Mouse (Mus musculus): Measurements from ENCODE around the gene Ppm1m.
"Not testable (repeated sequence)": the region's sequence is repeated elsewhere in the genome, so short reads cannot be mapped to it uniquely, and the experiment has no call there.

The Ppm1m gene

DNA sequence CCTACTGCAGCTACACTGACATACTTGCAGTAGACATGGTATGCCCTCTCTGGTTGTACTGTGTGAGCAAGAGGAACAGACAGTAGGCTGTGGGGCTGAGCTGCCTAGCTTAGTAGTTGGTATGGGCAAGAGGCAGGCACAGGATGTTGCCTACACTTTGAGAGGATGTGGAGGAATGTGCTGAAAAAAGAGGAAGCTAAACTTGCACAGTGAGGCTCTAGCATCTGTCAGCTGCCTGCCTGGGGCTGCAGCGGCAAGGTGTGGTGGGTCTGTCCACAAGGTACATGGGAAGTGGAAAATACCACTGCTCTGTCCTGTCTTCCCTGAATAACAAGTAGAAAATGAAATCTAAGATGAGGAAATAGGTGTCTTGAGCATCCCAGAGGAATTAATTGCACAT, 6.5 kb downstream of the Ppm1m start:
- DNase-seq (ENCODE audit: low spot score in 2 of 2) = no peak

DNA sequence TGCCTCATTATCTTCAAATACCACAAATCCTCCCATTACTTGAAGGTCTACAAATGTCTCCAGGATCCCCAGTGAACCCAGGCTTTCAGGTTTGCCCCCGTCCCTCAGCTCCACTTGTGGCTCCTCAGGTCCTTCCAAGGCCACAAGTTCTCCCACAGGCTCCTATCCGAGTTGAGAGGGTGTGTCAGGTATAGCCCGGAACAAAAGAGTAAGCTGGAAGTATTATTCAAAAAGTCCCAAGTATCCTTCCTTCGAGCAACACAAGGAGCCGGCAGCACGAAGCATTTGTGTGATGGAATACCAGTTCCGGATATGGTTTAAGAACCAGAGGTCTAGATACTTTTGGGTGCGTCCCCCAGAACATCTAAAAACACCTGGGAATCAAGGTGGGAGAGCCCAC, 7.5 kb downstream of the Ppm1m start:
- DNase-seq (ENCODE audit: low spot score in 2 of 2) = no peak

DNA sequence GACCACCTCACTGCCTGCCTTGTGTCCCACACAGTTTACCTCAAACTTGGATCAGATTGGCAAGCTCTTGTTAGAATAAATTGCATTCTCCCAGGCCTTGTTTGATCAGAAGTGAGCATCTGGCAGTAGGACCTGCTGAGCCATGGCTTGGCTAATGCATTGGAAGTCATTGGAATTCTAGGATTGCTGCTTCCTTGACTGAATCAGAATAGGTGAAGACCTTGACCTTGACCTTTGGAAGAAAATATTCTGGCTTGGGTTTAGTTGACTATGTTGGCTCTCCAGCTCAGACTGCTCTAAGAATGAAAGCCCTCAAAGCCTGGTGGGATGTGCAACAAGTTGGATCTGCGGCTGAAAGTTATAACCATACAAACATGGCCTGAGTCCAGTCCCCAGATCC, 8.2 kb downstream of the Ppm1m start:
- DNase-seq (ENCODE audit: low spot score in 2 of 2) = no peak

DNA sequence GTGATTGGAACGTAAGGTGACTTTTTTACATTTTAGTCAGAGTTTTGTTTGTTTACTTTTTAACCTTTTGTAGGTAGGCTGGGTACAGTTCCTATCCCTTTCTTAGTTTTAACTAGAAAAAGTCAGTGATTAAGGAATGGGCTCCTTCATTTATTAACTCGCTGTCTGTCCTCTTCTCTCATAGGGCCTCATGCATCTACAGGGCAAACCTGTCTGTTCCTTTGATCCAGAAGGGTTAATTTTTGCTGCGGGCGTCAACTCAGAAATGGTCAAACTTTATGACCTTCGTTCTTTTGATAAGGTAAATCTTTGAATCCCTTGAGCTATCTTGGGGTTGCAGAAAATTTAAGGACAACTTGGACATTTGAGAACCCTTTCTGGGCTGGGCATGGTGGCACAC, 15.6 kb downstream of the Ppm1m start:
- no peak for DNase-seq (ENCODE audit: low spot score in 2 of 2)

DNA sequence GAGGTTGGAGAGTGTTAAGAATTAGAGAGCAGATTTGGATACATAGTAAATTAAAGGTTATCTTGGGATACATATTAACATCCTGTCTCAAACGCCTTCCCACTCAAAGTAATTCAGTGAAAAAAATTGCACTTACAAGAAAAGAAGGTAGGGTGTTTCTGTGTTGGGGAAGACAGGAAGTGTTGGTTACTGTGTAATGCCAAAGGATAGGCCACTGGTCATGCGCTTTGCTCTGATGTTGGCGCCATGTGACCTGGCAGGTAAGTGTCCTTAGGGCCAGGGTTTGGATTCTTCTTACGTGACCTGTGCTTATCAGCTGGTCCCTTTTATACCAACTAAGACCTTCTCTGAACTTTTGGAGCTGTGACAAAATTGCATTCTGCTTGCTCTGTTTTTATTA, 17.4 kb downstream of the Ppm1m start:
- DNase-seq (ENCODE audit: low spot score in 2 of 2) = no peak

DNA sequence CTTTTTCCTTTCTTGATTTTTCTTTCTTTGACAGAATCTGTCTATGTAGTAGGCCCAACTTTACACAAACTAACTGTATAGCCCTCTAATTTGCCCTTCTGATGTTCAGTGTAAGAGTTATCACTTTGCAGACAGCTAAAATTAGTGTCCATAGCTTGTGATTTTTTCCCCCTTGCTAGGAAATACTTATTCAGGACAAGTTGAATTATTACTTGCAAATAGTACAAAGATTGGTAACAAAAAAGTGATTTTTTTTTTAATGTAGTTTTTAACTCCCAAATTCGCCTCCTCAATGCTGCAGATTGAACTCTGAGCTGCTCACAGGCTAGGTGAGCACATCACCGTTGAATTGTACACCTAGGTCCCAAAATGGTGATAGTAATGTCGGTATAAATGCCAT, 19.6 kb downstream of the Ppm1m start:
- no peak for DNase-seq (ENCODE audit: low spot score in 2 of 2)

DNA sequence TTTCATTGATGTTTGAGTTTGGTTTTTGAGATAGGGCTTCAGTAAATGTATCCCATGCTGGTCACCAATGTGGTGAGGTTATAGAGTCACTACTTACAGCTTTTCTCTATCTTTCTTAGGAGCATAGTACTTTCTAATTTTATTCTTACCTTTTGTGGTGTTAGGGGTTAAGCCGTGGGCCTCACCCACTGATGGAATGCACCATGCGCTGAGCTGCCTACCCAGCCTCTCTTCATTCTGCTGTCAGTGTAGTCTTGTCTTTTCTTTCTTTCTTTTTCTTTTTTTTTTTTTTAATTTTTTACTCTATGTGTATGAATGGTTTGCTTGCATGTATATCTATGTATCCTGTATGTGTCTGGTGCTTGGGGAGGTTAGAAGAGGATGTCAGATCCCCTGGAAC, 20.1 kb downstream of the Ppm1m start:
- no peak for DNase-seq (ENCODE audit: low spot score in 2 of 2)

DNA sequence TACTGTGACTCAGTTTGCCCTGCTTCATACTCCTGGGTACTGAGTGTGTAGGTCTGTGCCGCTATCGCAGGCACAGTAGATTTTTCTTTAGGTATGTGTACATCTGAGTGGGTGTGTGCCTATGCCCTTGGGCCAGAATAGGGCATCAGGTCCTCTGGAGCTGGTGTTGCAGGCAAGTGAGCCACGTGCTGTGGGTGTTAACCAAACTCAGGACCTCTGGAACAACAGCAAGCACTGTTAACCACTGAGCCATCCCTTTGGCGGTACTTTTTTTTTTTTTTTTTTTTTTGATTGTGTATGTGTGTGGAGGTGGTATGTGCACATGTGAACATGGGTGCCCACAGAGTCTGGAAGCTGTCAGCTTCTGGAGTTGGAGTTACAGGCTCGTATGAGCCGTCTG, 21.7 kb downstream of the Ppm1m start:
- DNase-seq (ENCODE audit: low spot score in 2 of 2) = no peak

DNA sequence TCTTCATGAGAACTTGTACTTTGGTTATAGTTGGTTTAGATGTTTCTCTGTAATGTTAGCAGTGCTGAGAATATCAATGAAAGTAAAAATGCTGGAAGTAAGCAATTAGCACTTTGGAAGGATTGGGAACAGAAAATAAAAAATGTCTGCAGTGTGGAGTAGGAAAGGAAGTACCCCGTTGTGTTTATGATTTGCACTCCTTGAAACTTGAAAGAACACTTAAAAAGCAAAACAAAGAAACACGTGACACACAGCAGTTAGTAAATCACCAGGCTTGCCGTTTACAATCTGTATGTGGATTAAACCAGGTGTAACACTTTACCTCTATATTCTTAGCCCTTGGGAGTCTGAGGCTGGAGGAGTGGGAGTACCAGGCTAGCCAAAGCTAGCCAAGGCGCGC, 22.8 kb downstream of the Ppm1m start:
- DNase-seq (ENCODE audit: low spot score in 2 of 2) = no peak

DNA sequence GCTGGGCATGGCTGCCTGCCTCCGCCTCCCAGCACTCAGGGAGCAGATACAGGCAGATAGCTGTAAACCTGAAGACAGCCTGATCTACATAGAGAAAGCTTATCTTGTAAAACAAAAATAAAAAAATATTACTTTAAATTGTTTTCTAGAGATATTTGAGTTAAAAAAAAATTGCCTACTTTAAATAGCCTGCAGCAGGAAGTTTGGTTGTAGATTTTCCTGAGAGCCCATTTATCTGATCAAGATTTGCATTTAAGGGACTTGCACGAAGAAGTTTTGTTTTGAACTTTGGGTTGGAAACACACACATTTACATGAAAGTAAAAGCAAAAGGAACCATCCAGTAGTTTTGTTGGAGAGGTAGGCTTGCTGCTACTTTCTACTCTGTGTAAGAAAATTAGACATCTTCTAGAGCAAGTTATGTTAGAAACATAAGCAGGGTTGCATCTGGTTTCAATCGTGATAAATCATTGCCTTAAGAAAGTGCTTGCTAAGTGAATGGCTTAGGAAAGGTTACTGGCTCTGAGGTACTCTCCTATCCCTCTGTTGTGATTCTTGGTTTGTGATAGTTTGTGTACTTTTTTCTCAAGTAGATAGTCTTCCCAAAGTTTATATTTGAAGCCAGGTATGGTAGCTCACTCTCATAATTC, 23.9 kb downstream of the Ppm1m start:
- no peak for DNase-seq (ENCODE audit: low spot score in 2 of 2)

DNA sequence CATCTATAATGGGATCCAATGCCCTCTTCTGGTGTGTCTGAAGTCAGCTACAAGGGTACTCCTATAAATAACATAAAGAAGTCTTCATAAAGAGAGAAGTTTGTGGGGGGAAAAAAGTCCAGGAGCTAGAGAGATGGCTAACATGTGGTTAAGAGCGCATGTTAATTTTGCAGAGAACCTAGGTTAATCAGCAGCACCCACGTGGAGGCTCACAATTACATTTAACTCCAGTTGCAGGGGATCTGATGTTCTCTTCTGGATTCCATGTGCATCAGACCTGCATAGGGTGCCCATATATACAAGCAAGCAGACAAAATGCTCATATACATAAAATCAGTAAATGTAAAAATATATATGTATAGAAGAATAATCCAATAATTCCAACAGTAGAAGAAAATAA, 26.2 kb downstream of the Ppm1m start:
- no peak for DNase-seq (ENCODE audit: low spot score in 2 of 2)

DNA sequence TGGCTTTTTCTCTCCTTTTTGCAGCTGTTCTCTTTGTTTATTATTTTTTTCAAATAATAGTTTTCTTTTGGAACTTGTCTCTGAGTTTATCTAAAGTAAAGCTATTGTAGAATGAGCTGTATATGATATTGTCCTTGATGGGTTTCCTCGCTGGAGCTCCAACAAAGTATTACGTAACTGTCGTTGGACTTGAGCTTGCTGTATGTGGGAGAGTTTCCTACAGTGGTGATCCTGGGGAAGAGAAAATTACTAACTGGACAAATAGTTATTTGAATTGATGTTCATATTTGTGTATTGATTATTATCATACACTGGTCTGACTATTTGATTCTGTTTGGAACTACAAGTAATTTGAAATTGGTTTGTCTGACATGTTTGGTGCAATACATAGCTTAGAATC, 27.0 kb downstream of the Ppm1m start:
- no peak for DNase-seq (ENCODE audit: low spot score in 2 of 2)

DNA sequence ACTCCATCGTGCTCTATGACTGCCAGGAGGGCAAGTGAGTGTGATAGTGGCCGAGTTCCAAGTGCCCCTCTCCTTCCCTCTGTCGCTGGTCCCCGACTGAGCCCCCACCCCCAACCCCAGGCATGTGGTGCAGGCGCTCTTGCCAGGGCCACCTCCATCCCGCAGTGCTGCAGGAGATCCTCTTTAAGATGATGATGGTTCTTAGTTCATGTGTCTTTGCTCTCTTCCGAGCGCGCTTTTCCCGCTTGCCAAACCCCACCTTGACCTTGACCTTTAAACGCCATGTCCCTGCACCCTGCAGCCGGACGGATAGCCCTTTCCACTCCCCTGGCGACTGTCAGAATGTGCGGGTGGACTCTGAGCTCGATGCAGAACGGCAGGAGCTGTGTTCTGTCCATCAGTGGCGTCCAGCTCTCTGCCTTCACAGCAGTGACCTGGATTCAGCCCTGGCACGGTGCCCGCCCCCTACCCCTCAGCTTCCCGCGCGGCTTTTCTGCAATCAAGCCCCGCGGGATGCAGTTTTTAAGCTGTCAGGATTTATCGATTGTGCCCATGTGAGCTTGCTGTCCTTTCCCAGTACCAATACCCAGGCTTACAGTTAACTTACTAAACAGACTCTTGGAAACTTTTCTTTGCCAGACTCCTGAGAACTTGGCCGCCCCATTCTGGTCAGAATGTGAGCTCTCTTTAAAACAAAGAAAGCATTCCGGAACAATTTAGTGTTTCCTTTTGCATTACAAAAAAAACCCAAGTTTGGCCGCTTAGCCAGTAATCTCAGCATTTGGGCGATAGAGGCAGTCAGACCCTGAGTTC, 28.0 kb downstream of the Ppm1m start:
- peak; percentile 40 to 52 for DNase-seq (ENCODE audit: low spot score in 2 of 2)

DNA sequence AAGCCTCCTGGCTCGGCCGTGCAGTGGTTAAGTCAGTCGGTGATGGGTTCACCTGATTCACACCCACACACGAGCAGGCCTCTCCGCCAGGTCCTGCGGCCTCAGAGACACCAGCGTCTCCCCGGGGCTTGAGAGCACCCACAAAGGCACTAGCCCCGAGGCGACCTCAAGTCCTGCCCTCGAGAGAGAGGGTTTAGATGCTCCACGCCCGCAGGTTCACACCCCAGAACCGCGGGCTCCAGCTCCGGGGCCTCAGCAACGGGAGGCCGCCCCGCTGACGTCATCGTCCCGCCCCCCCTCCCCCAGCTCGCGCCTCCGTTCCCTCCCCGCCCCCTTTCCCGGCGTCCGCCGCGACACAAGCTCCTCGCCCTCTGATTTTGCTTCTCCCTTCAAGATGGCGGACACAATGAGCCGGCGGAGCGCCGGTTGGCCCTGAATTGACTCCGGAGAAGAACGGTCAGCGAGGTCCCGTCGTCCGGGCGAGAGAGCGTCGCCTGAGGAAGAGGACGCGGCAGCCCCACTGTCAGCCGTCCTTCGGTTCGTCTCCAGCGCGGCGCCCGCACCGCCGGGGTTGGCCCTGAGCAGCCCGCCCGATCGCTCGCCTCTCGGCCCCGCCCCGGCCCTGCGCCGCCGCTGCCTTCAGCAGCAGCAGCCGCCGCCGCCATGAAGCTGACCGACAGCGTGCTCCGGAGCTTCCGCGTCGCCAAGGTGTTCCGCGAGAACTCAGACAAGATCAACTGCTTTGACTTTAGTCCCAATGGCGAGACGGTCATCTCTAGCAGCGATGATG, 28.8 kb downstream of the Ppm1m start, which contains the start of gene Wdr82:
Wdr82 (plus strand) TSS at position 373 of the 790 bp plus-strand sequence.
- peak; percentile 73 to 80 for DNase-seq (ENCODE audit: low spot score in 2 of 2)

DNA sequence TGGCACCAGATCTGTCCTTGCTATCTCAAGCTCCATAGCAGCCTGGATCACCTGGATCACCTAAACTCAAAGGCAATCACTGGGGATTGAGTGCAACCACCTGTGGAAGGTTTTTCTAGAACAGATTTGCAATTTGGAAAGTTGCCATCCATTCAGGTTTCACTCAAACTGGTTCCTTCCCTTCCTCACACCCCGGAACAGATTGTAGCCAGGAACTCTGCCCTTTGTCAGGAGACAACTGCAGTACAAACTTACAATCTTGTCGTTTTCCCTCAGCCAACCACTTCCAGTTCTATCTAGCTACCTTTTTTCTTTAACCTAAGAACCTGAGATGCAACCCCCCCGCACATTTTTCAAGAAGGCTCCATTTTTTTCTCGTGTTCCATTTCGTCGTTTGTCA, 29.6 kb downstream of the Ppm1m start:
- DNase-seq (ENCODE audit: low spot score in 2 of 2) = no peak

DNA sequence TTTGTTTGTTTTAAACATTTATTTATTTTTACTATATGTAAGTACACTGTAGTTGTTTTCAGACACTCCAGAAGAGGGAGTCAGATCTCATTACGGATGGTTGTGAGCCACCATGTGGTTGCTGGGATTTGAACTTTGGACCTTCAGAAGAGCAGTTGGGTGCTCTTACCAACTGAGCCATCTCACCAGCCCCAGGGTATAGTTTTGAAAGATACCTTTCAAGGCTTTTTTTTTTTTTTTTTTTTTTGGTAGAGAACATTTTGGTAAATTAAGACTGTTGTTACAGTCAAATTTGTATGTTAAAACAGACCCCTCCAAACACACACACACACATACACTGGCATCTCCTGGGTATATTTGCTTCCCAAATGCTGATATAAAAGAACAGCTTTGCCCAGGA, 30.5 kb downstream of the Ppm1m start:
- not testable (repeated sequence) for DNase-seq (ENCODE audit: low spot score in 2 of 2)

DNA sequence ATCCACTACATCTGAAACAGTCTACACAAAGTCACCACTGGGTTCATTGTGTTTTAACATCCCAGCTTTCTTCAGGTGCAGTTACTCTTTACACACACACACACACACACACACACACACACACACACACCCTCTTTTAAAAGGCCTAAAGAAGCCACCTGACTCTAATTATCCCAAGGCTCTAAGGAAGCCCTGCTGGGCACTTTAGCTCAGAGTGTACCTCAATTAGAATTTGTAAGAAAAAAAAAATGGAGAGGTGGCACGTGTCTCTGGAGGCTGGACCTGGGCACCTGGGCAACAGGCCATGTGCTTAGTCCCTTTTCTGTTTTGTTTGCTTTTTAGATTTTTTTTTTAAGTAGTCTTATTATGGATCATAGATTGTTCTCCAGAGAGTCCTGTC, 31.8 kb downstream of the Ppm1m start:
- DNase-seq (ENCODE audit: low spot score in 2 of 2) = no peak

DNA sequence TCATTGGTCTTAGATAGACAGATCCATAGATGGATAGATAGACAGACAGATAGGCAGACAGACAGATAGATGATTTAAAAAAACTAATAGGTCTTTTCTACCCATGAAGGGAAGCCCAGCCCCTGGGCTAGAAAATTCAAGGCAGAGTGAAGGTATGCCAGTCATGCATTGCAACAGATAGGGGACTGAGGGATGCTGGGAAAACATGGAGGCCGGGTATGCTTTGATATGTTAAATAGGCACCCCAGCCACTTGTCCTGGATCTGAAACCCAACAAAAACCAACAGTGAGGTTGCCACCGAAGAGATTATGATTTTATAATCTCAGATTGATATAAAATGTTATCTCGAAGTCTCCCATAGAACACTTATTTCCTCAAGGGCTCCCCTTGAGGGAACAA, 32.3 kb downstream of the Ppm1m start:
- no peak for DNase-seq (ENCODE audit: low spot score in 2 of 2)

DNA sequence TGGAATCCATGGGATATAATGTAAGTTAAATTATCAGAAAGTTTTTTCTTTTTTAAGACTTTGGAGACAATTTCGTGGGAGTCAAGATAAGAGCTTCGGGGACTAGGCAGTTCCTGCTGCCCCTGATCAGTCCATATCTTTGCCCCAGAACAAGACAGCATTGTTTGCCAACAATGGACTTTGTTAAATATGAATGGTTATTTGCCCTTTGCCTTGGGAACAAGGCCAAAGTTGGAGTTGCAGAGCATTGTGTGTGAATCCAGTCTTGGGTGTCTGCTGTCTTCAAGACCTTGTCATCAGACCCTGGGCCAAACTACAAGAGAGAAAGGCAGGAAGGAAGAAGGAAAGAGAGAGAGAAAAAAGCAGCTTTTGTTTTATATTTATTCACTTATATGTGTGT, 32.8 kb downstream of the Ppm1m start:
- no peak for DNase-seq (ENCODE audit: low spot score in 2 of 2)

DNA sequence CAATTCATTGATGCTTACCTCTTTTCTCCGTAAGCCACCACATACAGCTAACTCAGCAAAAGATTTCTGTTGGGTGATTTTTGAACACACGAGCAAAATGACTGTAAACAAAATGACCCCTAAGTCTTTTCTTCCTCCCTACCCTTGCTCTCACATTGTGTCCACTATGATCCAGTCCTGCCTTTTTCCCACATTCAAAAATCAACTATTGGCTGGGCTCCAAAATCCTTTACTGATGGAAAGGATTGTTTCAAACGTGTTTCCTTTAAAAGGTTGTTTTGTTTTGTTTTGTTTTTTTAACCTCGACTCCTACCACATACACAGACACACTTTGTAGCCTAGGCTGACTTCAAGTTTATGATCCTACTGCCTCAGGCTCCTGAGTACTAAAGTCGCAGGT, 39.1 kb downstream of the Ppm1m start:
- DNase-seq (ENCODE audit: low spot score in 2 of 2) = no peak

DNA sequence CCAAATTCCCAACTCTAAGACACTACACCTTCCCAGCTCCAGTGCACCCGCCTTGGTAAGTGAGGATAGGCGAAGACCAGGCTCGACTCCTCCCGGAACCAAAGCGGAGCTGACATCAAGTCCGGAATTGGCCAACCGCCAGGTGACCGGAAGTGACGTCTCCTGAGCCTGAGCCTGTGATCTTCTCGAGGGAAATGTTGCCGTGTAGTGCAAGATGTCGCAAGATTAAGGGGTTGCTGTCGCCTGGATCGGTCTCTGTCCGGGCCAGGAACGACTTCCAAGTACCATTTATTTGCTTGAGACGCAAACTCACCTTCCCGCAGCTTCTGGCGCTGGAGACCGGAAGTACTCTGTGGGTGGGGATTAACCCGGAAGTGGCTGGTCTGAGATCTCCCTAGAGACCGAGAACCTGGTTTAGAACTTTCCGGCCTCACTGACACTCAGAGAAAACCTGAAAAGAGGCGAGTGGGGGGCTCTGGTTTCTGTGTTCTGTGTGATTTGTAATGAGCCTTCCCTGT, 39.7 kb downstream of the Ppm1m start:
- peak; percentile 87 to 91 for DNase-seq (ENCODE audit: low spot score in 2 of 2)

DNA sequence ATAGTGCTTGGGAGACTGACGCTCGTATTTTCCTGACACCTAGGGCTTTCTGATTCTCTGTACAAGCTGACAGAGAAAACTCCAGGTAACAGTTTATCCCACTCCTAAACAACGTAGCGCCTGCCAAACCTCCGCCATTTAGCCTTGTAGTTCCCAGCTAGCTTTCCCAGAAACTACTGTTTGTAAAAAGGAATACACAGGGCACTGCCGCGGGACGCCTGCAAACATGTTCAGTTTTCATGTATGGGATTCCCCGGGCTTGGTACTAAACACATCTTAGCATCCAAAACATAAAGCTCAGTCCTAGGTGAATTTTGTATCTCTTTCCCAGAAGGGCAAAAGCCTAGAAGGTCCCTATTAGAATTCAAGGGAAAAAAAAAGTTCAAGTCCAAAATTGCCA, 40.3 kb downstream of the Ppm1m start:
- no peak for DNase-seq (ENCODE audit: low spot score in 2 of 2)
